Mouse (Mus musculus) limb, embryonic 15.5 days (tissue): ENCODE results near the gene Ogn. TPM values are rescaled to one million over a fixed set of nuclear protein-coding genes. Genes with fewer than 3 reads are reported as not detected.

Experiments used
- ATAC-seq: fragments of 200-750 bp; cut with Nextera tagmentation; 2 replicates; pipeline ENCODE4 v1.8.0; 2017; ENCODE audit warnings: low read depth, moderate TSS enrichment; ENCODE audit not compliant: insufficient number of reproducible peaks, low FRiP score, low TSS enrichment
- H3K27ac ChIP-seq: fragments of 300-500 bp; sonication (generic); 2 replicates; pipeline ENCODE4 v1.5.1; 2015; ENCODE audit warnings: moderate library complexity, mild to moderate bottlenecking, inconsistent platforms
- H3K27me3 ChIP-seq: fragments of 300-500 bp; sonication (generic); 2 replicates; pipeline ENCODE4 v1.6.1; 2015; ENCODE audit warnings: inconsistent platforms
- H3K36me3 ChIP-seq: fragments of 300-500 bp; sonication (generic); 2 replicates; pipeline ENCODE4 v1.6.1; 2015; ENCODE audit warnings: inconsistent platforms
- H3K4me1 ChIP-seq: fragments of 300-500 bp; sonication (generic); 2 replicates; pipeline ENCODE4 v1.6.1; 2015; ENCODE audit warnings: inconsistent platforms
- H3K4me2 ChIP-seq: fragments of 300-500 bp; sonication (generic); 2 replicates; pipeline ENCODE4 v1.6.1; 2015; ENCODE audit warnings: mild to moderate bottlenecking, inconsistent platforms
- H3K4me3 ChIP-seq: fragments of 300-500 bp; sonication (generic); 2 replicates; pipeline ENCODE4 v1.5.1; 2015; ENCODE audit warnings: mild to moderate bottlenecking, inconsistent platforms
- H3K9ac ChIP-seq: fragments of 300-500 bp; sonication (generic); 2 replicates; pipeline ENCODE4 v1.6.1; 2015; ENCODE audit warnings: inconsistent platforms
- H3K9me3 ChIP-seq: fragments of 300-500 bp; sonication (generic); 2 replicates; pipeline ENCODE4 v1.6.1; 2016; ENCODE audit warnings: inconsistent platforms
- WGBS: fragments of 180-500 bp; shearing (Covaris S2); methylation state at CpG from one replicate; pipeline ENCODE4 v1.1.7; 2015; 5-methylcytosine and 5-hydroxymethylcytosine counted together
- polyA plus RNA-seq: library from polyadenylated mRNA; unstranded; fragments of >200 nt; fragmentation: Nextera tagmentation; extraction: Ambion mirVana; gene quantifications from 2 replicates; pipeline ENCODE4 v1.2.1, GENCODE M21; 2015

Ogn gene
- polyA plus RNA-seq, 1 experiment from 2014 or later: 324 TPM

- Histone ChIP-seq H3K27ac (no peak overlapping the region), H3K36me3 (no peaks in the 10 kb centered on the region), H3K4me1 (peaks cover 22% of the 10 kb centered on the region), H3K9ac (no peak overlapping the region), H3K4me3 (no peak overlapping the region), H3K4me2 (peak overlapping the region; percentile 89; the same call in 1 of the 2 replicates), H3K27me3 (no peaks in the 10 kb centered on the region), H3K9me3 (no peaks in the 10 kb centered on the region)
- no peak for ATAC-seq
- 24% methylated on average over 2 of the region's 2 CpGs for WGBS
These were observed 43.3 kb downstream of the Ogn start for GRCm38 (mm10) chr13:49651136-49651535.

- 2% methylated on average over 4 of the region's 4 CpGs for WGBS
These were observed 44.0 kb downstream of the Ogn start for GRCm38 (mm10) chr13:49651781-49652351.

GRCm38 (mm10) chr13:49652481-49653179 lies 44.8 kb downstream of the Ogn start, which contains the start of the genes Cenpp and Nol8:
TSS of gene Cenpp (minus strand) at chr13:49652785.
TSS of gene Nol8 (plus strand) at chr13:49653078.
- H3K36me3 ChIP-seq: peaks cover 4% of the 10 kb centered on the region; the same call in 1 of the 2 replicates
- peak; percentile 100 for ATAC-seq
- under 1% methylated on average over 68 of the region's 68 CpGs for WGBS
- H3K4me2 ChIP-seq: peak within 1 kb of the TSS; percentile 89
- H3K9me3 ChIP-seq: no peaks in the 10 kb centered on the region
- peaks cover 22% of the 10 kb centered on the region for H3K4me1 ChIP-seq
- H3K27ac ChIP-seq: peak within 1 kb of the TSS; percentile 81
- peak within 1 kb of the TSS; percentile 70 for H3K4me3 ChIP-seq
- peak within 1 kb of the TSS; percentile 50 for H3K9ac ChIP-seq
- H3K27me3 ChIP-seq: no peaks in the 10 kb centered on the region

More at GRCm38 (mm10) chr13:49651781-49652351, 44.0 kb downstream of the Ogn start:
- H3K4me2 ChIP-seq: peak overlapping the region; percentile 89
- H3K4me3 ChIP-seq: peak overlapping the region; percentile 70
- peaks cover 22% of the 10 kb centered on the region for H3K4me1 ChIP-seq
- peaks cover 1% of the 10 kb centered on the region; the same call in 1 of the 2 replicates for H3K36me3 ChIP-seq
- H3K27me3 ChIP-seq: no peaks in the 10 kb centered on the region
- peak overlapping the region; percentile 31 for H3K9ac ChIP-seq
- H3K9me3 ChIP-seq: no peaks in the 10 kb centered on the region
- H3K27ac ChIP-seq: no peak overlapping the region
- no peak for ATAC-seq

- ATAC-seq: peak; percentile 66; the same call in 1 of the 2 replicates
- WGBS: 0% methylated on average over 16 of the region's 16 CpGs
- Histone ChIP-seq H3K27ac (peak overlapping the region; percentile 81), H3K4me1 (peaks cover 22% of the 10 kb centered on the region), H3K4me3 (peak overlapping the region; percentile 70), H3K36me3 (peaks cover 4% of the 10 kb centered on the region; the same call in 1 of the 2 replicates), H3K4me2 (peak overlapping the region; percentile 76), H3K27me3 (no peaks in the 10 kb centered on the region), H3K9ac (peak overlapping the region; percentile 50), H3K9me3 (no peaks in the 10 kb centered on the region)
These were observed 45.3 kb downstream of the Ogn start for GRCm38 (mm10) chr13:49653180-49653541.

Other genes with a start within 250 kb of the Ogn start
- gene Ippk, start 186.8 kb upstream of the Ogn start, polyA plus RNA-seq: 14.2 and 14.7 TPM in 2 replicates
- 0.72 and 0.88 TPM in 2 replicates for gene Tes3-ps, start 114.7 kb upstream of the Ogn start, polyA plus RNA-seq
- 4.0 and 7.2 TPM in 2 replicates for gene Ecm2, start 103.2 kb upstream of the Ogn start, polyA plus RNA-seq
- gene Aspn, start 63.6 kb upstream of the Ogn start, polyA plus RNA-seq: 159 and 242 TPM in 2 replicates
- 16.9 and 27.1 TPM in 2 replicates for gene Omd, start 25.6 kb upstream of the Ogn start, polyA plus RNA-seq
- gene Cenpp, start 44.7 kb downstream of the Ogn start, polyA plus RNA-seq: 19.5 and 21.5 TPM in 2 replicates
- 13.6 and 14.6 TPM in 2 replicates for gene Nol8, start 45.0 kb downstream of the Ogn start, polyA plus RNA-seq
- 65.3 and 68.2 TPM in 2 replicates for gene Iars, start 74.1 kb downstream of the Ogn start, polyA plus RNA-seq
- gene Gm30302, start 191.0 kb downstream of the Ogn start, polyA plus RNA-seq: not detected in 2 replicates